Mouse (Mus musculus) liver, embryonic 14.5 days (tissue): ENCODE measurements around the gene Ptprr. TPM values are rescaled to one million over a fixed set of nuclear protein-coding genes. Genes with fewer than 3 reads are reported as not detected.

Experiments
- ATAC-seq: fragments of 200-750 bp; cut with Nextera tagmentation; 2 replicates; pipeline ENCODE4 v1.8.0; 2017; ENCODE audit warnings: moderate number of reproducible peaks, mild to moderate bottlenecking, moderate library complexity; ENCODE audit not compliant: insufficient read depth
- DNase-seq, 3 experiments: peaks; one replicate each; pipeline ENCODE4 v3.0.0-alpha.2; 2012 to 2013; ENCODE audit warnings: low read depth in 3 of 3, low spot score in 3 of 3
- H3K27ac ChIP-seq: fragments of 300-500 bp; sonication (generic); 2 replicates; pipeline ENCODE4 v1.5.1; 2014; ENCODE audit warnings: moderate library complexity, mild to moderate bottlenecking, control low read depth, inconsistent platforms
- H3K27me3 ChIP-seq: fragments of 300-500 bp; sonication (generic); 2 replicates; pipeline ENCODE4 v1.6.1; 2014; ENCODE audit warnings: mild to moderate bottlenecking, low read length, moderate library complexity; ENCODE audit not compliant: control insufficient read depth, insufficient read depth
- H3K36me3 ChIP-seq: fragments of 300-500 bp; sonication (generic); replicated peaks from 2 replicates; pipeline ENCODE4 v1.6.1; 2014; ENCODE audit warnings: low read depth; ENCODE audit not compliant: control insufficient read depth, insufficient read depth
- H3K4me1 ChIP-seq, 2 experiments: fragments of 200-500 bp in 1 of 2; fragments of 300-500 bp in 1 of 2; sonication (generic) in 1 of 2; replicated peaks; 2 replicates each; pipeline ENCODE4 v1.6.1; 2012 to 2014; ENCODE audit warnings: antibody characterized with exemption in 1 of 2, inconsistent platforms in 1 of 2, low read length in 1 of 2; ENCODE audit not compliant: control insufficient read depth in 2 of 2, insufficient read depth in 2 of 2
- H3K4me2 ChIP-seq: fragments of 300-500 bp; sonication (generic); 2 replicates; pipeline ENCODE4 v1.6.1; 2014; ENCODE audit warnings: low read depth, mild to moderate bottlenecking, control low read depth, moderate library complexity
- H3K4me3 ChIP-seq, 2 experiments: fragments of 200-500 bp in 1 of 2; fragments of 300-500 bp in 1 of 2; sonication (generic) in 1 of 2; 2 replicates each; pipeline ENCODE4 v1.5.1; 2012 to 2014; ENCODE audit warnings: low read depth in 2 of 2, low read length in 2 of 2, mild to moderate bottlenecking in 2 of 2, control low read depth in 1 of 2, inconsistent platforms in 1 of 2, moderate library complexity in 1 of 2; ENCODE audit not compliant: insufficient read depth in 1 of 2
- H3K9ac ChIP-seq: fragments of 300-500 bp; sonication (generic); replicated peaks from 2 replicates; pipeline ENCODE4 v1.6.1; 2014; ENCODE audit warnings: mild to moderate bottlenecking, control low read depth, moderate library complexity
- H3K9me3 ChIP-seq: fragments of 300-500 bp; sonication (generic); 2 replicates; pipeline ENCODE4 v1.6.1; 2016; ENCODE audit warnings: low read length, mixed read lengths; ENCODE audit not compliant: control insufficient read depth
- CTCF ChIP-seq: IDR thresholded peaks from 2 replicates; pipeline ENCODE4 v1.5.1; 2016; ENCODE audit warnings: antibody characterized with exemption, low read depth, control low read depth
- EP300 ChIP-seq: IDR thresholded peaks from 2 replicates; pipeline ENCODE4 v1.6.1; 2016; ENCODE audit warnings: antibody characterized with exemption, low read depth
- WGBS: fragments of 180-500 bp; shearing (Covaris S2); extraction: QIAGEN DNeasy Blood & Tissue Kit; methylation state at CpG from one replicate; pipeline ENCODE4 v1.1.7; 2014; ENCODE audit not compliant: insufficient replicate concordance; 5-methylcytosine and 5-hydroxymethylcytosine counted together
- polyA plus RNA-seq, 2 experiments: library from polyadenylated mRNA; depleted of rRNA in 1 of 2; stranded (reverse) in 1 of 2; unstranded in 1 of 2; fragments of >200 nt; fragmentation: Nextera tagmentation in 1 of 2; extraction: Ambion mirVana in 1 of 2; gene quantifications; 2 replicates each; pipeline versions ENCODE4 v1.2.1 to v1.2.3; 2012 to 2014

Ptprr gene
- polyA plus RNA-seq, 2 experiments = 0.03 to 0.19 TPM

DNA sequence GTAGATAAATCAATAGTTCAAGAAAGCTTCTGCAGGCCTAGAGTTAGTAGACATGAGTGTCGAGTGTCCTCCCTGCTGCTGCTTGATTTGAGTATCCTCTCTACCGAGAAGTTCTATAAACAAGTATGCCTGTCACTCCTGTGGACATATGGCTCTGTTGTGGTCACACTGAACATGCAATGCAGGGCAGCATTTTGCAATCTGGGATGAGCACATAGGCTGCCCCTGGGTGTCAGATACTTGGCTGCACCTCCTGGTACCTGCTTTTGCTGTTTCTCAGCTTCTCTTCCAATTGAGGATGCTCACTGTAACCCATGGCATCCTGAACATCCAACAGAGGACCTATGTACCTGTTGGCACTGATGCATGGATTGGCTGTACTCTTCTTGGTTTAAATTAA, 291.4 kb downstream of the Ptprr start:
- H3K4me3 ChIP-seq = no peak overlapping the region
- H3K27ac ChIP-seq = no peak overlapping the region
- ATAC-seq (no peak), DNase-seq (no peak)
- H3K4me2 ChIP-seq = no peak overlapping the region
- WGBS = 43% methylated on average over 2 of the region's 2 CpGs
- no peaks in the 10 kb centered on the region for H3K27me3 ChIP-seq
- no peak for TF ChIP-seq EP300
- no peak for TF ChIP-seq CTCF
- H3K36me3 ChIP-seq = no peaks in the 10 kb centered on the region
- no peak overlapping the region for H3K9ac ChIP-seq
- H3K4me1 ChIP-seq = no peaks in the 10 kb centered on the region
- H3K9me3 ChIP-seq = no peaks in the 10 kb centered on the region

DNA sequence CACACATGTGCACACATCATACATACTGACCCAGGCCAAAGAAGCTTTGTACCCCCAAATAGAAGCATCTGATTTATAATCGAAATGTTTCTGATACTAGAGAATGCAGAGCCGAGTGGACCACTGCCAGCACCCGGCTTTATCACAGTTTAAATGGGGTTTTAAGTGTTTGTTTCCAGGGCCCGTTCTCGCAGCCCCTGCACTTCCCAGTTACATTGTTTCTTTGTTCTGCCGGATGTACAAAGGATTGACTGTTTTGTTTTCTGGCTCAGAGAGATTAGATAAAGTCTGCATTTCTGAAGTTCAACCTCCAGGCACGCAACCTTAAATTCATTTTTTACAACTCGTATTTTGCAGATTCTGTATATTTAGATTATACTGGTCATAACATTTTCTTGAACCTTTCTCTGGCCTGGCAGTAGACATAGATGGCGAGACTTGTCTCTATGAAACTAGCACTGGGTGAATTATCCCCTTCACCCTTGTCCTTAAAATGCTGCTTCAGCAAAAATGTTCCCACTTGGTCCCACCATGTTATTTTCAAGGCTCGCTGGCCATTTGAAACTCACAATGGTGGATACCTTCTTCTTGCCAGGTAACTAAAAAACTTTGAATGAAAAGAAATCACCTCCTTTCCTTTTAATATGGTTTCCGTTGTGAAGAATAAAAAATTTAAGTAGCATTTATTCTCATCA, 292.6 kb downstream of the Ptprr start:
- no peaks in the 10 kb centered on the region for H3K9me3 ChIP-seq
- TF ChIP-seq CTCF = no peak
- no peaks in the 10 kb centered on the region for H3K36me3 ChIP-seq
- ATAC-seq (no peak), DNase-seq (no peak)
- no peak overlapping the region for H3K9ac ChIP-seq
- H3K4me1 ChIP-seq = no peaks in the 10 kb centered on the region
- WGBS = 41% methylated on average over 11 of the region's 11 CpGs
- no peak overlapping the region for H3K27ac ChIP-seq
- H3K4me3 ChIP-seq = no peak overlapping the region
- no peak overlapping the region for H3K4me2 ChIP-seq
- H3K27me3 ChIP-seq = no peaks in the 10 kb centered on the region

DNA sequence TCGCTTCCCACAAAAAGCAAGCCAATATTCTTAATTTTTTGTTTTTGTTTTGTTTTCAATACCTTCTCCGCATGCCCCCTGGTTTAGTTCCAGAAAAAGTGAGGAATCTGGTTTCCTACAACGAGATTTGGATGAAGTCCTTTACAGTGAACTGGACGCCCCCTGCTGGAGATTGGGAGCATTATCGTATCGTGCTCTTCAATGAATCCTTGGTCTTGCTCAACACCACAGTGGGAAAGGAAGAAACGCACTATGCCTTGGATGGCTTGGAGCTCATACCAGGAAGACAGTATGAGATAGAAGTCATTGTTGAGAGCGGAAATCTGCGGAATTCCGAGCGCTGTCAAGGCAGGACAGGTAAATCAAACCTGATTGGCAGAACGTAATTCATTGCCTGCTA, 301.2 kb downstream of the Ptprr start:
- WGBS = 18% methylated on average over 12 of the region's 12 CpGs
- no peaks in the 10 kb centered on the region for H3K36me3 ChIP-seq
- no peak overlapping the region for H3K4me2 ChIP-seq
- peak; percentile 77 for TF ChIP-seq CTCF
- TF ChIP-seq EP300 = no peak
- H3K9ac ChIP-seq = no peak overlapping the region
- no peak overlapping the region for H3K27ac ChIP-seq
- H3K4me1 ChIP-seq = no peaks in the 10 kb centered on the region
- H3K9me3 ChIP-seq = no peaks in the 10 kb centered on the region
- DNase-seq = peak; percentile 26 to 41 (median 31)
- no peak overlapping the region for H3K4me3 ChIP-seq
- no peak for ATAC-seq
- no peaks in the 10 kb centered on the region; the same call in 1 of the 2 replicates for H3K27me3 ChIP-seq

Other genes with a start within 250 kb of the Ptprr start
- 27.4 and 34.6 TPM in 2 replicates for gene Tspan8, start 201.4 kb upstream of the Ptprr start, polyA plus RNA-seq (2012; rRNA removed)
- 58.0 and 72.8 TPM in 2 replicates for gene Tspan8, start 201.4 kb upstream of the Ptprr start, polyA plus RNA-seq (2014; fragmentation: Nextera tagmentation; extraction: Ambion mirVana)
- gene 4933416C03Rik, start 95.7 kb downstream of the Ptprr start, polyA plus RNA-seq (2012; rRNA removed) = not detected in 2 replicates
- gene 4933416C03Rik, start 95.7 kb downstream of the Ptprr start, polyA plus RNA-seq (2014; fragmentation: Nextera tagmentation; extraction: Ambion mirVana) = not detected in 2 replicates